In genomic region chr4:25798412-25798811, GRCm38 (mm10) we compare ENCODE assay signal across 10 mouse cellular contexts. TPM values are rescaled to one million over a fixed set of nuclear protein-coding genes. Genes with fewer than 3 reads are reported as not detected.
DNase-seq lines count a peak whose midpoint lies in the region; ATAC-seq lines count a peak whose summit lies in the region.
"Had no signal": no experiment of that assay in that cellular context is flagged by ENCODE, and none has a peak within 500 bp of the region (broad histone marks: within the 10 kb centered on the region; RNA-seq: fewer than 3 reads in every experiment).

No protein-coding gene starts in this region.

- no peaks in the 10 kb centered on the region for H3K36me3 ChIP-seq in embryonic facial prominence, embryonic 13.5 days
- no peaks in the 10 kb centered on the region for H3K36me3 ChIP-seq in hindbrain, embryonic 11.5 days (ENCODE audit: control insufficient read depth, insufficient read depth, low read length)
- no peaks in the 10 kb centered on the region for H3K36me3 ChIP-seq in neural tube, embryonic 13.5 days
- no peaks in the 10 kb centered on the region for H3K36me3 ChIP-seq in intestine, embryonic 16.5 days (ENCODE audit: control insufficient read depth, insufficient read depth, low read length)

- peak; percentile 10 for DNase-seq in kidney, postnatal 10 days
- no peak for DNase-seq in kidney, postnatal 25 days
- DNase-seq in hindbrain, embryonic 11.5 days (ENCODE audit: low spot score), result peak; percentile 19
- no peak for DNase-seq in heart, postnatal 36 days
- DNase-seq: gastrocnemius, adult 2 months; right cerebral cortex, postnatal 4 days had no signal

- WGBS in embryonic facial prominence, embryonic 13.5 days, result 22% methylated on average over 10 of the region's 10 CpGs
- 20% methylated on average over 10 of the region's 10 CpGs for WGBS in hindbrain, embryonic 11.5 days
- 24% methylated on average over 10 of the region's 10 CpGs for WGBS in neural tube, embryonic 13.5 days
- 19% methylated on average over 10 of the region's 10 CpGs for WGBS in intestine, embryonic 16.5 days

- H3K27ac ChIP-seq in embryonic facial prominence, embryonic 13.5 days, result no peak overlapping the region
- no peak overlapping the region for H3K27ac ChIP-seq in hindbrain, embryonic 11.5 days (ENCODE audit: low read depth, low read length)
- H3K27ac ChIP-seq in neural tube, embryonic 13.5 days (replicated peaks), result no peak overlapping the region
- H3K27ac ChIP-seq in intestine, embryonic 16.5 days (ENCODE audit: low read length), result no peak overlapping the region
- H3K27ac ChIP-seq: gastrocnemius, adult 2 months had no signal

- no peak overlapping the region for H3K9ac ChIP-seq in embryonic facial prominence, embryonic 13.5 days
- H3K9ac ChIP-seq in hindbrain, embryonic 11.5 days (ENCODE audit: low read depth, low read length), result no peak overlapping the region
- H3K9ac ChIP-seq in neural tube, embryonic 13.5 days, result peak overlapping the region; percentile 91
- H3K9ac ChIP-seq in intestine, embryonic 16.5 days (ENCODE audit: low read depth, low read length), result no peak overlapping the region

- intact Hi-C loops in heart, postnatal 36 days (cut with DNase I), result no loop called here

- peak overlapping the region; percentile 47; the same call in 1 of the 2 replicates for H3K4me3 ChIP-seq in embryonic facial prominence, embryonic 13.5 days
- H3K4me3 ChIP-seq in hindbrain, embryonic 11.5 days (ENCODE audit: low read depth, low read length), result peak overlapping the region; percentile 51; the same call in 1 of the 2 replicates
- H3K4me3 ChIP-seq in neural tube, embryonic 13.5 days, result peak overlapping the region; percentile 68
- H3K4me3 ChIP-seq in intestine, embryonic 16.5 days (ENCODE audit: low read length), result no peak overlapping the region
- H3K4me3 ChIP-seq: gastrocnemius, adult 2 months had no signal

- H3K4me1 ChIP-seq in embryonic facial prominence, embryonic 13.5 days, result peaks cover 11% of the 10 kb centered on the region; the same call in 1 of the 2 replicates
- no peaks in the 10 kb centered on the region; the same call in 1 of the 2 replicates for H3K4me1 ChIP-seq in hindbrain, embryonic 11.5 days (replicated peaks; ENCODE audit: control insufficient read depth, insufficient read depth, low read length)
- H3K4me1 ChIP-seq in neural tube, embryonic 13.5 days (replicated peaks), result peaks cover 25% of the 10 kb centered on the region
- H3K4me1 ChIP-seq in intestine, embryonic 16.5 days (ENCODE audit: control insufficient read depth, insufficient read depth, low read length), result peaks cover 7% of the 10 kb centered on the region; the same call in 1 of the 2 replicates

- ATAC-seq in embryonic facial prominence, embryonic 13.5 days (ENCODE audit: insufficient number of reproducible peaks, insufficient read depth, low FRiP score, low TSS enrichment, low read depth), result no peak
- no peak for ATAC-seq in hindbrain, embryonic 11.5 days (ENCODE audit: low FRiP score)
- ATAC-seq in neural tube, embryonic 13.5 days (ENCODE audit: low read depth), result no peak
- ATAC-seq in intestine, embryonic 16.5 days, result no peak

- H3K9me3 ChIP-seq in embryonic facial prominence, embryonic 13.5 days, result no peaks in the 10 kb centered on the region
- no peaks in the 10 kb centered on the region for H3K9me3 ChIP-seq in hindbrain, embryonic 11.5 days (ENCODE audit: control insufficient read depth, low read length)
- no peaks in the 10 kb centered on the region for H3K9me3 ChIP-seq in neural tube, embryonic 13.5 days
- no peaks in the 10 kb centered on the region for H3K9me3 ChIP-seq in intestine, embryonic 16.5 days (ENCODE audit: control insufficient read depth, low read length)

- H3K27me3 ChIP-seq in embryonic facial prominence, embryonic 13.5 days, result peaks cover 31% of the 10 kb centered on the region
- no peaks in the 10 kb centered on the region for H3K27me3 ChIP-seq in hindbrain, embryonic 11.5 days (ENCODE audit: control insufficient read depth, insufficient read depth, low read length)
- no peaks in the 10 kb centered on the region for H3K27me3 ChIP-seq in neural tube, embryonic 13.5 days
- H3K27me3 ChIP-seq in intestine, embryonic 16.5 days (replicated peaks; ENCODE audit: control insufficient read depth, insufficient read depth, low read length), result peaks cover 14% of the 10 kb centered on the region

- peak overlapping the region; percentile 86 for H3K4me2 ChIP-seq in embryonic facial prominence, embryonic 13.5 days
- peak overlapping the region; percentile 87; the same call in 1 of the 2 replicates for H3K4me2 ChIP-seq in hindbrain, embryonic 11.5 days (replicated peaks; ENCODE audit: low read depth, low read length)
- peak overlapping the region; percentile 65 for H3K4me2 ChIP-seq in neural tube, embryonic 13.5 days
- no peak overlapping the region for H3K4me2 ChIP-seq in intestine, embryonic 16.5 days (ENCODE audit: low read depth, low read length)

RNA-seq across cellular contexts. Expression of gene Fut9, which starts 1.6 kb away (rescaled TPM):
- polyA plus RNA-seq in embryonic facial prominence, embryonic 13.5 days (2015; fragmentation: Nextera tagmentation; extraction: Ambion mirVana), result 0.40 and 0.70 TPM in 2 replicates
- 1.9 and 2.2 TPM in 2 replicates for polyA plus RNA-seq in hindbrain, embryonic 11.5 days (2014; fragmentation: Nextera tagmentation; extraction: Ambion mirVana)
- polyA plus RNA-seq in neural tube, embryonic 13.5 days (2015; fragmentation: Nextera tagmentation; extraction: Ambion mirVana), result 9.1 and 10.2 TPM in 2 replicates
- polyA plus RNA-seq in intestine, embryonic 16.5 days (2015; fragmentation: Nextera tagmentation; extraction: Ambion mirVana), result 0.02 and 0.04 TPM in 2 replicates
- total RNA-seq in heart, postnatal 36 days (2021), result not detected
- total RNA-seq: gastrocnemius, adult 2 months; liver, adult 2 months had no signal
- polyA plus RNA-seq: liver, adult 2 months had no signal

Comparison
In these comparisons a context has a peak if more than half of its experiments do, and no peak if none do; other contexts are left out.
1. DNase-seq: peak in kidney, postnatal 10 days (single experiment) and hindbrain, embryonic 11.5 days (single experiment); none in kidney, postnatal 25 days (0 of 2) and heart, postnatal 36 days (0 of 2).